Mouse (Mus musculus): Measurements from ENCODE around the gene Zcwpw1. TPM values are rescaled to one million over a fixed set of nuclear protein-coding genes. Genes with fewer than 3 reads are reported as not detected.
"Not testable (repeated sequence)": the region's sequence is repeated elsewhere in the genome, so short reads cannot be mapped to it uniquely, and the experiment has no call there.

Zcwpw1 gene
- polyA plus RNA-seq, 2 experiments: 2.4 to 3.1 TPM

- not testable (repeated sequence) for H3K27me3 ChIP-seq (ENCODE audit: control insufficient read depth, insufficient read depth, low read length); H3K9me3 ChIP-seq (ENCODE audit: control insufficient read depth, low read length); H3K4me3 ChIP-seq (ENCODE audit: insufficient read depth in 1 of 2, low read depth in 2 of 2, low read length in 2 of 2); DNase-seq (ENCODE audit: low read depth in 3 of 3, low spot score in 3 of 3); H3K36me3 ChIP-seq (replicated peaks; ENCODE audit: control insufficient read depth, insufficient read depth, low read depth); ATAC-seq (ENCODE audit: insufficient read depth); H3K27ac ChIP-seq; H3K4me2 ChIP-seq (ENCODE audit: low read depth); H3K9ac ChIP-seq (replicated peaks); H3K4me1 ChIP-seq (replicated peaks; ENCODE audit: control insufficient read depth in 2 of 2, insufficient read depth in 2 of 2, low read length in 1 of 2)
- WGBS (ENCODE audit: insufficient replicate concordance): 21% methylated on average over 2 of the region's 3 CpGs
Observed at GRCm38 (mm10) chr5:137871644-137872380, 84.2 kb downstream of the Zcwpw1 start, which contains the start of gene Pilrb2. Pilrb2 (minus strand) TSS chr5:137871815.

Other genes with a start within 250 kb of the Zcwpw1 start
- 0.15 TPM in 1 of 2 replicates, not detected in the other for gene Actl6b, start 234.3 kb upstream of the Zcwpw1 start, polyA plus RNA-seq (2012; rRNA removed)
- not detected in 2 replicates for gene Actl6b, start 234.3 kb upstream of the Zcwpw1 start, polyA plus RNA-seq (2014; fragmentation: Nextera tagmentation; extraction: Ambion mirVana)
- gene Tfr2, start 218.0 kb upstream of the Zcwpw1 start, polyA plus RNA-seq (2012; rRNA removed): 45.7 and 49.5 TPM in 2 replicates
- gene Tfr2, start 218.0 kb upstream of the Zcwpw1 start, polyA plus RNA-seq (2014; fragmentation: Nextera tagmentation; extraction: Ambion mirVana): 37.6 and 41.1 TPM in 2 replicates
- gene Mospd3, start 186.7 kb upstream of the Zcwpw1 start, polyA plus RNA-seq (2012; rRNA removed): 34.9 and 45.5 TPM in 2 replicates
- gene Mospd3, start 186.7 kb upstream of the Zcwpw1 start, polyA plus RNA-seq (2014; fragmentation: Nextera tagmentation; extraction: Ambion mirVana): 33.8 and 38.4 TPM in 2 replicates
- gene Pcolce, start 174.0 kb upstream of the Zcwpw1 start, polyA plus RNA-seq (2012; rRNA removed): 11.7 and 12.2 TPM in 2 replicates
- 11.6 and 12.8 TPM in 2 replicates for gene Pcolce, start 174.0 kb upstream of the Zcwpw1 start, polyA plus RNA-seq (2014; fragmentation: Nextera tagmentation; extraction: Ambion mirVana)
- 0.02 and 0.04 TPM in 2 replicates for gene Fbxo24, start 158.8 kb upstream of the Zcwpw1 start, polyA plus RNA-seq (2012; rRNA removed)
- 0.05 TPM in 1 of 2 replicates, not detected in the other for gene Fbxo24, start 158.8 kb upstream of the Zcwpw1 start, polyA plus RNA-seq (2014; fragmentation: Nextera tagmentation; extraction: Ambion mirVana)
- 13.9 and 16.1 TPM in 2 replicates for gene Lrch4, start 158.7 kb upstream of the Zcwpw1 start, polyA plus RNA-seq (2012; rRNA removed)
- 21.7 and 23.6 TPM in 2 replicates for gene Lrch4, start 158.7 kb upstream of the Zcwpw1 start, polyA plus RNA-seq (2014; fragmentation: Nextera tagmentation; extraction: Ambion mirVana)
- 5.5 and 6.0 TPM in 2 replicates for gene Gm20605, start 158.6 kb upstream of the Zcwpw1 start, polyA plus RNA-seq (2012; rRNA removed)
- gene Gm20605, start 158.6 kb upstream of the Zcwpw1 start, polyA plus RNA-seq (2014; fragmentation: Nextera tagmentation; extraction: Ambion mirVana): 3.2 and 3.9 TPM in 2 replicates
- 12.7 and 13.7 TPM in 2 replicates for gene Sap25, start 146.5 kb upstream of the Zcwpw1 start, polyA plus RNA-seq (2012; rRNA removed)
- gene Sap25, start 146.5 kb upstream of the Zcwpw1 start, polyA plus RNA-seq (2014; fragmentation: Nextera tagmentation; extraction: Ambion mirVana): 2.3 and 2.9 TPM in 2 replicates
- gene Irs3, start 142.1 kb upstream of the Zcwpw1 start, polyA plus RNA-seq (2012; rRNA removed): 0.02 TPM in 2 replicates
- not detected in 2 replicates for gene Irs3, start 142.1 kb upstream of the Zcwpw1 start, polyA plus RNA-seq (2014; fragmentation: Nextera tagmentation; extraction: Ambion mirVana)
- 22.4 and 24.6 TPM in 2 replicates for gene Agfg2, start 103.1 kb upstream of the Zcwpw1 start, polyA plus RNA-seq (2012; rRNA removed)
- gene Agfg2, start 103.1 kb upstream of the Zcwpw1 start, polyA plus RNA-seq (2014; fragmentation: Nextera tagmentation; extraction: Ambion mirVana): 20.5 and 24.7 TPM in 2 replicates
- gene Nyap1, start 46.2 kb upstream of the Zcwpw1 start, polyA plus RNA-seq (2012; rRNA removed): 0.96 and 1.2 TPM in 2 replicates
- gene Nyap1, start 46.2 kb upstream of the Zcwpw1 start, polyA plus RNA-seq (2014; fragmentation: Nextera tagmentation; extraction: Ambion mirVana): 0.03 and 0.05 TPM in 2 replicates
- 23.0 and 26.8 TPM in 2 replicates for gene Tsc22d4, start 42.1 kb upstream of the Zcwpw1 start, polyA plus RNA-seq (2012; rRNA removed)
- 49.7 and 62.2 TPM in 2 replicates for gene Tsc22d4, start 42.1 kb upstream of the Zcwpw1 start, polyA plus RNA-seq (2014; fragmentation: Nextera tagmentation; extraction: Ambion mirVana)
- gene Ppp1r35, start 8.9 kb upstream of the Zcwpw1 start, polyA plus RNA-seq (2012; rRNA removed): 22.8 and 23.1 TPM in 2 replicates
- 25.5 and 27.0 TPM in 2 replicates for gene Ppp1r35, start 8.9 kb upstream of the Zcwpw1 start, polyA plus RNA-seq (2014; fragmentation: Nextera tagmentation; extraction: Ambion mirVana)
- gene Mepce, start 143 bp upstream of the Zcwpw1 start, polyA plus RNA-seq (2012; rRNA removed): 12.2 and 13.3 TPM in 2 replicates
- gene Mepce, start 143 bp upstream of the Zcwpw1 start, polyA plus RNA-seq (2014; fragmentation: Nextera tagmentation; extraction: Ambion mirVana): 5.1 and 6.4 TPM in 2 replicates
- 1.5 and 1.7 TPM in 2 replicates for gene Pilra, start 48.5 kb downstream of the Zcwpw1 start, polyA plus RNA-seq (2012; rRNA removed)
- gene Pilra, start 48.5 kb downstream of the Zcwpw1 start, polyA plus RNA-seq (2014; fragmentation: Nextera tagmentation; extraction: Ambion mirVana): 2.0 and 2.2 TPM in 2 replicates
- 2.2 and 3.0 TPM in 2 replicates for gene Pilrb1, start 70.3 kb downstream of the Zcwpw1 start, polyA plus RNA-seq (2012; rRNA removed)
- gene Pilrb1, start 70.3 kb downstream of the Zcwpw1 start, polyA plus RNA-seq (2014; fragmentation: Nextera tagmentation; extraction: Ambion mirVana): 3.1 and 3.8 TPM in 2 replicates
- gene Pilrb2, start 84.0 kb downstream of the Zcwpw1 start, polyA plus RNA-seq (2012; rRNA removed): 1.3 and 2.0 TPM in 2 replicates
- 2.7 and 3.5 TPM in 2 replicates for gene Pilrb2, start 84.0 kb downstream of the Zcwpw1 start, polyA plus RNA-seq (2014; fragmentation: Nextera tagmentation; extraction: Ambion mirVana)
- gene Cyp3a13, start 133.8 kb downstream of the Zcwpw1 start, polyA plus RNA-seq (2012; rRNA removed): 0.83 and 0.87 TPM in 2 replicates
- 3.2 and 3.4 TPM in 2 replicates for gene Cyp3a13, start 133.8 kb downstream of the Zcwpw1 start, polyA plus RNA-seq (2014; fragmentation: Nextera tagmentation; extraction: Ambion mirVana)
- 0.01 TPM in 1 of 2 replicates, not detected in the other for gene Gjc3, start 175.3 kb downstream of the Zcwpw1 start, polyA plus RNA-seq (2012; rRNA removed)
- not detected in 2 replicates for gene Gjc3, start 175.3 kb downstream of the Zcwpw1 start, polyA plus RNA-seq (2014; fragmentation: Nextera tagmentation; extraction: Ambion mirVana)
- 2.7 TPM in 2 replicates for gene Azgp1, start 193.7 kb downstream of the Zcwpw1 start, polyA plus RNA-seq (2012; rRNA removed)
- gene Azgp1, start 193.7 kb downstream of the Zcwpw1 start, polyA plus RNA-seq (2014; fragmentation: Nextera tagmentation; extraction: Ambion mirVana): 3.3 and 4.7 TPM in 2 replicates
- not detected in 2 replicates for gene Smok3a, start 233.5 kb downstream of the Zcwpw1 start, polyA plus RNA-seq (2012; rRNA removed)
- not detected in 2 replicates for gene Smok3a, start 233.5 kb downstream of the Zcwpw1 start, polyA plus RNA-seq (2014; fragmentation: Nextera tagmentation; extraction: Ambion mirVana)
- gene Smok3b, start 233.6 kb downstream of the Zcwpw1 start, polyA plus RNA-seq (2012; rRNA removed): not detected in 2 replicates
- gene Smok3b, start 233.6 kb downstream of the Zcwpw1 start, polyA plus RNA-seq (2014; fragmentation: Nextera tagmentation; extraction: Ambion mirVana): not detected in 2 replicates